Mouse (Mus musculus) inflammation-experienced regulatory T-cells (primary cell): ENCODE data around the gene Mrpl36. TPM values are rescaled to one million over a fixed set of nuclear protein-coding genes. Genes with fewer than 3 reads are reported as not detected.

Experiments used
- polyA plus RNA-seq, 2 experiments: library from polyadenylated mRNA; unstranded; fragments of 100-300 nt; shearing (Covaris generic); gene quantifications; one replicate each; pipeline ENCODE4 v1.2.1; 2017

Mrpl36 gene
- polyA plus RNA-seq = 10 to 100 TPM; 88.4 to 91.8 TPM

GRCm38 (mm10) chr13:73327827-73328698 lies at the start of gene Mrpl36, which contains the start of gene Ndufs6:
Gene Mrpl36, plus strand, starts transcription at chr13:73328513.
Gene Ndufs6, minus strand, starts transcription at chr13:73328542.

Other genes starting within 250 kb of the Mrpl36 start
- under 1 TPM in 1 of 2 experiments, not detected in 1; 0.77 TPM for gene Irx4, start 68.0 kb upstream of the Mrpl36 start, polyA plus RNA-seq
- 100 to 1,000 TPM; 133 to 146 TPM for gene Ndufs6, start within 50 bp of the Mrpl36 start, polyA plus RNA-seq
- gene Lpcat1, start 138.7 kb downstream of the Mrpl36 start, polyA plus RNA-seq = 10 to 100 TPM; 57.1 to 62.9 TPM
- gene Slc6a3, start 208.2 kb downstream of the Mrpl36 start, polyA plus RNA-seq = under 1 TPM; 0.07 to 0.27 TPM